Mouse (Mus musculus) mature B cell (primary cell): ENCODE results near the gene Dusp22.

Experiments
- in situ Hi-C: fragments of 300-500 bp; cut with MboI; formaldehyde crosslinking; loops from 2 replicates; pipeline ENCODE4 v1.14.3; 2019

The Dusp22 gene

GRCm38 (mm10) chr13:30659613-30660505 is at the start of gene Dusp22:
Dusp22 (plus strand) TSS chr13:30659999.
- in situ Hi-C loops: no loop called here

DNA sequence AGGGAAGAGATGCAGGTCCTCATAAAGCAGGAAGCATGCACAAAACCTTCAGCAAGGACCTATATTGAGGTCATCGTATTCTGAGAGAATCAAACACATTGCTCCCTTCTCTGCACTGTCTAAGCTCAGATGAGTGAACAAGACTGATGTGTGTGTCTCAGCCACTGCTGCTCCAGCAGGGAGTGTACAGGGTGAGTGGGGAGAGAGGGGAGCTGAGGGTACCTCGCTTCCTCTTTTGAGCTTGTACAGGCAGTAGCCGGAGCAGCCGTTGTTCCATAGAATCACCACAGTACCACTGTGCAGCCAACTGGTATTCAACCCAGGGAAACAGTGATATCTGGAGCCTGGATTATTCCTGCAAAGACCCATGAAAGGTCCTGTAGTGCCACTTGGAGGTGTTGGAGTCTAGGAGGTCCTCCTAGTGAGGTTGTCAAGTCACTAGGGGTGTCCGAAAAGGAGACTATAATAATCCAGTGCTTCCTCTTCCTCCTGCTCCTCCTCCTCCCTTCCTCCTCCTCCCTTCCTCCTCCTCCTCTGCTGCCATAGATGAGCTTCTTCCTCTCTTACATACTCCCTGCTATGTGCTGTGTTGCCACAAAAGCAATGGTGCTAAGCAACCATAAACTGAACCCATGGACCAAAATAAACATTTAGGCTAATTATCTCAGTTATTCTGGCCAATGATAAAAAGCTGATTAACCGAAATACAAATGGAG is 47.6 kb upstream of the Dusp22 start:
- in situ Hi-C loops: no loop called here

- in situ Hi-C loops: no loop called here
Observed at GRCm38 (mm10) chr13:30619684-30620083, 40.1 kb upstream of the Dusp22 start.

GRCm38 (mm10) chr13:30628195-30629048 is 31.4 kb upstream of the Dusp22 start:
- in situ Hi-C loops: no loop called here

GRCm38 (mm10) chr13:30629794-30630410 is 29.9 kb upstream of the Dusp22 start:
- in situ Hi-C loops: no loop called here

- in situ Hi-C loops: no loop called here
Observed at GRCm38 (mm10) chr13:30632998-30633397, 26.8 kb upstream of the Dusp22 start.

- in situ Hi-C loops: no loop called here
Observed at GRCm38 (mm10) chr13:30636453-30636852, 23.3 kb upstream of the Dusp22 start.

- in situ Hi-C loops: no loop called here
Observed at GRCm38 (mm10) chr13:30638378-30639115, 21.3 kb upstream of the Dusp22 start.

DNA sequence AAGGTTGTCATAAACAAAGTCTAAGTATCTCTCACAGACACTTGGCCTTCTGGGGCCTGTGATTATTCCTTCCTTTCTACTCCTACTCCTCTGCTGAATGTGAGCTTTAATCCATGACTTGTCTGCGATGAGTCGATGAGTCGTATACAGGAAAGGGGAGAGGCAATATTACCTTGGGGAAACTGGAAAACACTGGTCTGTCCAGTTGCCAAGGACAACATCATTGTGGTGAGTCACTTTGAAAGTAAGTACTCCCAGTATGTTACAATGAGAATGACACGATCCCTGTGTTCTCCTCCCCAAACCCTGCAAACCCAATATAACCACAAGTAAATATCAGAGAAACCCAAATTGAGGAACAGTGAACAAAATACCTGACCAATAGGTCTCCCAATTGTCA is 17.7 kb upstream of the Dusp22 start:
- in situ Hi-C loops: no loop called here

GRCm38 (mm10) chr13:30648461-30648860 is 11.3 kb upstream of the Dusp22 start:
- in situ Hi-C loops: no loop called here

DNA sequence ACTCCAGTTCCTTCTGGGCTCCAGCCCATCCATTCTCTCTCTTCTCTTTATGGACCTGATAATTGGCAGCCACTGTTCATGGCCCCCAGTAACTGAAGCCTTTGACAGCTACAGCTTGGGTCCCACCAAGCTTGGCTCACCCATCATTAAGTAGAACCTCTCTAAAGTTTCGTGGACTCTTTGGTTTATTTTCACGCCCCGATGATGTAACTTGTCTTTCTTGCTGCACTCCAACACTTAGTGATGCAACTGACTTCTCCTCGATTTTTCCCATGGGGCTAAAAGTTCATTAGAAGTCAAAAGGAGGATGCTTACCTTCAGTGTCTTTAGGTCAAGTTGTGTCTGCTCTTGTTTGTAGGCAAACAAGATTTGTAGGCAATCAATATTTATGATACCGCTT is 10.6 kb upstream of the Dusp22 start:
- in situ Hi-C loops: no loop called here

DNA sequence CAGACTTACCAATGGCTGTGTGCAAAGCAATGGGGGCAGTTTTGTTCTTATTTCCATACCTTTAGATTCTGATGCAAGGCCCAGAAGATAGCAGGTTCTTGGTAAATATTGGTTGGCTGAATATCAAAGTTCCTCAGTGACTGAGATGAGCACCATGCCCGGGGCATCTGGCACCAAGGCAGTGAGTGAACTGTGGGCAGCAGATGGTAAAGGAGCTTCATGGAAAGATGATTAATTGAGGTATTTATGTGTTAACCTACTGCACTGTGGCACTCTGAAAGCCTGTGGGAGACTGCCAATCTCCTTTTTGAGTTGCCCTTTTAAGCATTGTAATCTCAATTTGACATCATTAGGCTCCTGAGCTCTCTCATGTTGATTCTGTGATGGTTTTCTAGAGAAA is 9.1 kb upstream of the Dusp22 start:
- in situ Hi-C loops: no loop called here

DNA sequence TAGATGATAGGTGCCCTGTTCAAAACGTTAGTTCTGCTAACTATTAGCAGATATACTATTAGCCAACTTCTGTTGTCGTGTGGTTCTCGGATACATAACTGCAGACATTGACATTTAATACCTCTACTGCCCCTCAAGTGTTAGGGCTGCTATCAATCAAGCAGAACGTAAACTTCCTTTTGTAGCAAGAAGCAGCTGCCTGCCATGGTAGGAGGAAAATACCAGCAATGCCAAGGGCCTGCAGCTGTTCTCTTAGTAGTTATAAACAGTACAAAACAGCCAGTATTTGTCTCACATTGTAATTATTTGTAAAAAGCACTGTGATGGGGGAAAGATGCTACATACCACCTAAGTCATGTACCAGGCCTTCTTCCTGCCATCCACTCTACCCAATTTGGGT is 6.7 kb upstream of the Dusp22 start:
- in situ Hi-C loops: no loop called here

DNA sequence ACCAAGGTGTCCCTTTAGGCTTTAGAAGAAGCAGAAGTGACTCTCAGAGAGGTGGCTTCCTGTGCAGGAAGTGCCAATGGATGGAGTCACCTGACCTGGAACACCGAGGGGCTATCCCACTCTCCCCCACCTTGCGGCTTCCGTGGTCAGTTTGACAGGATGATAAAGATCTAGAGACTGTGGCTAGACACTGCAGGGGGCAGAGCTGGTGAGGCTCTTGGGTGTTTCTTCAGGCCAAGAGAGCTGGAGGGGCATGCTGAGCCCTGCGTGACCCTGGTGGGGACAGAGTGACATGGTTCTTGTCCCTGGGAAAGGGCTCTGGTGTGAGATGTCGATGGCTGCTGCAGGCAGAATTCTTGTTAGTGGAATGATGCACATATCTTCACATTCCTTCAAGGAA is 5.3 kb upstream of the Dusp22 start:
- in situ Hi-C loops: no loop called here

- in situ Hi-C loops: no loop called here
Observed at GRCm38 (mm10) chr13:30656909-30657308, 2.9 kb upstream of the Dusp22 start.

- in situ Hi-C loops: no loop called here
Observed at GRCm38 (mm10) chr13:30657779-30658178, 2.0 kb upstream of the Dusp22 start.

- in situ Hi-C loops: no loop called here
Observed at GRCm38 (mm10) chr13:30658201-30658996, 1.4 kb upstream of the Dusp22 start.

DNA sequence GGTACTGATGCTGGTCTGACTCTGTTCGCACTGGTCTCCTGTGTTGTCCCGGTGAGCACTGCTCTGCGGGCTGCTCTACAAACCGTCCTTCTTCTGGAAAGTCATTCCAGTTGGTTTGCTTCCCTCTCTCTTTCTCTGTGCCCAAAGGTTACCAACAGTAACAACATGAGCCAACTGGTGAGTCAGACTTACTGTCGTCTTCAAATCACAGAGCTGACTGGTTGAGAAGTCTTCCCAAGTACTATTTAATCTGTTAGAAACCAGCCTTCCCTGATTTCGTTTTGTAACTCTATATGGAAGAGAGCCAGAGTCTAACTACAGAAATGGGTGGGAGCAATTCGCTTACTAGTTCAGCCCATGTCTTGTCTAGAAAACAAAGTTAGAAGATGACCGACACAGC is 5.5 kb downstream of the Dusp22 start:
- in situ Hi-C loops: no loop called here

DNA sequence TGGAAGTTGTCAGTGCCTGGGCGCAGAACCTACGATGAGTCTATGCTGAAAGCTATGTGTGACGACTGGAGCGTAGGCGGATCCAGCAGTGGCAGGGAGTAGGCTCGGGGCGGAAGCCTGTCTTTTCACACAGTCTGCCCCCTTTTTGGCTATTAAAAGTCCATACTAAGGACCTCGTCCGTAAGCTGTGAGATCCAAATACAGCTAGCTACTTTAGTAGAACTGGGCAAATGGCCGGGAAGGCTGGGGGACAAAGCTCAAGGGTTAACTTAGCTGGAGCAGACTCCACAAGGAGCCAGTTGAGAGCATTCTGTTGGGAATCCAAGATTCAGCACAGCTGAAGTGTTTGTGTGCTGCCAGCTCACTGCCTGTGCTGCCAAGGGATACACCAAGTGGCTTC is 6.7 kb downstream of the Dusp22 start:
- in situ Hi-C loops: no loop called here

DNA sequence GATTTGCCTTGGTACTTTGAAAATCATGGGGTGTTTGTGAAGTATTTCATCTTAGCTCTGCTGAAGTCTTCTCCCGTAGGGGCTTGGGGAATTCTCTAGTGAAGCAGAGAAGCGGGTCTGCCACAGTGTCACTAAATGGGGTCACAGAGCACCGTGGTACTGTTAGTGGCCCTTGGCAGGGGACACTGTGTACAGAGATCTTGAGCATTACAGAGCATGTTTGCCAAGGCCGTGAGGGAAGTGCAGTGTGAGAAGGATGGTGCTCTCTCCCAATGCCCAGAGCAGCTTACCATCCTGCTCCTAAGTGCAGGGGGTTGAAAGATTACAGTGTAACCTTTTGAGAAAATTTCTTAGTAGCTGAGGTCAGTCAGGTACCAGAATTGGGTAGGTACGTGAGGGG is 8.5 kb downstream of the Dusp22 start:
- in situ Hi-C loops: no loop called here
